Mouse (Mus musculus) small intestine, adult 2 months (tissue): ENCODE data around the gene Dtnbp1.

ENCODE experiments used
- CTCF ChIP-seq: fragments of 200-500 bp; IDR thresholded peaks from 2 replicates; pipeline ENCODE4 v1.5.1; 2012; ENCODE audit warnings: low read depth, mild to moderate bottlenecking, control low read depth, inconsistent platforms, low read length, moderate library complexity, mixed read lengths; ENCODE audit not compliant: insufficient replicate concordance, insufficient read length; ENCODE audit errors: extremely low read depth
- POLR2A ChIP-seq: fragments of 200-500 bp; IDR thresholded peaks from 2 replicates; pipeline ENCODE4 v1.6.1; 2012; ENCODE audit warnings: low read depth, mild to moderate bottlenecking, control low read depth, inconsistent platforms, low read length, moderate library complexity

DNA sequence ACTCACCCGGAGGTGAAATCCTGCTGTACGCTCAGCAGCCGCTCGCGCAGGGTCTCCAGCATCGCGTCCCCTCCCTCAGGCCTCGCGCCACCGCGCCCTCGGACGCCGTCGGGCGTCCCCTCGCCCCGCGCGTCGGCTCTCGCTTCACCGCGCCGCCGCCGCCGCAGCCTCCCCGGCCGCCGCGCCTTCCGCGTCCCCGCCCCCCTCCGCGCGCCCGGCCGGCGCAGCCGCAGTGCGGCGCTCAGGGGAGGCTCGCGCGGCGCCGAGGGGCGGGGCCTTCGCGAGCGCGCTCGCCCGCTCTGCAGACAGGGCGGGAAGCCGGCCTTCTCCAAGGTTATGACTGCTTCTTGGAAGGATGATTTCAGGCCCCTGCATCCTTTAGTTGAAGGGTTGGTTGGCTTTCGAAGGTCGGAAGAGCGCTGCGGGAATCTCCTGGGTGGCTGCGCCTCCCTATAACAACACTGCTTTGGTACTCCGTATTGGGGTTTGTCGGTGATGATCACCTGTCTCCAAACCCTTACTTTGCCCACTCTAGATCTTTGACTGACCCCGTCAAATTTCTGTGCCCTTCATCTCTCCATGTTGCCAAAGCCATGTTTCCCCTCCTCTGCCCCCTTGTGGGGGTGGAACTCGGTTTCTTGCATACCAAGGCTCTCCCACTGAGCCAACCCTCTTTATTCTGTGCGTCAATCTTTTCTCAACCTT lies at the start of gene Dtnbp1:
- TF ChIP-seq POLR2A (peak; percentile 38; the same call in 1 of the 2 replicates), CTCF (no peak)
